Mouse (Mus musculus) forebrain, embryonic 13.5 days (tissue): ENCODE data around the gene Gm17490. TPM values are rescaled to one million over a fixed set of nuclear protein-coding genes. Genes with fewer than 3 reads are reported as not detected.

Experiments used
- ATAC-seq: fragments of 200-750 bp; cut with Nextera tagmentation; 2 replicates; pipeline ENCODE4 v1.8.0; 2017
- H3K27ac ChIP-seq: fragments of 300-500 bp; sonication (generic); 2 replicates; pipeline ENCODE4 v1.5.1; 2015; ENCODE audit warnings: inconsistent platforms, mild to moderate bottlenecking, moderate library complexity
- H3K27me3 ChIP-seq: fragments of 300-500 bp; sonication (generic); 2 replicates; pipeline ENCODE4 v1.6.1; 2015; ENCODE audit warnings: mild to moderate bottlenecking, inconsistent platforms
- H3K36me3 ChIP-seq: fragments of 300-500 bp; sonication (generic); 2 replicates; pipeline ENCODE4 v1.6.1; 2015; ENCODE audit warnings: mild to moderate bottlenecking, inconsistent platforms; ENCODE audit not compliant: poor library complexity, severe bottlenecking
- H3K4me1 ChIP-seq: fragments of 300-500 bp; sonication (generic); 2 replicates; pipeline ENCODE4 v1.6.1; 2015; ENCODE audit warnings: inconsistent platforms
- H3K4me2 ChIP-seq: fragments of 300-500 bp; sonication (generic); 2 replicates; pipeline ENCODE4 v1.6.1; 2015; ENCODE audit warnings: inconsistent platforms, mild to moderate bottlenecking, moderate library complexity
- H3K4me3 ChIP-seq: fragments of 300-500 bp; sonication (generic); 2 replicates; pipeline ENCODE4 v1.5.1; 2015; ENCODE audit warnings: mild to moderate bottlenecking, inconsistent platforms
- H3K9ac ChIP-seq: fragments of 300-500 bp; sonication (generic); 2 replicates; pipeline ENCODE4 v1.6.1; 2015; ENCODE audit warnings: mild to moderate bottlenecking, inconsistent platforms
- H3K9me3 ChIP-seq: fragments of 300-500 bp; sonication (generic); replicated peaks from 2 replicates; pipeline ENCODE4 v1.6.1; 2016; ENCODE audit warnings: inconsistent platforms
- WGBS: fragments of 180-500 bp; shearing (Covaris S2); methylation state at CpG from one replicate; pipeline ENCODE4 v1.1.7; 2015; 5-methylcytosine and 5-hydroxymethylcytosine counted together
- polyA plus RNA-seq: library from polyadenylated mRNA; unstranded; fragments of >200 nt; fragmentation: Nextera tagmentation; extraction: Ambion mirVana; gene quantifications from 2 replicates; pipeline ENCODE4 v1.2.1, GENCODE M21; 2015

Gm17490 gene
- not detected in 2 replicates for polyA plus RNA-seq

GRCm38 (mm10) chr2:11625890-11626289 lies at the start of gene Gm17490:
Gene Gm17490 (minus strand): TSS chr2:11626264.
- WGBS = 95% methylated on average over 5 of the region's 5 CpGs

GRCm38 (mm10) chr2:11672144-11672543 lies 46.1 kb upstream of the Gm17490 start:
- Histone ChIP-seq H3K4me2 (no peak overlapping the region), H3K9ac (no peak overlapping the region), H3K4me1 (no peaks in the 10 kb centered on the region), H3K9me3 (no peaks in the 10 kb centered on the region), H3K27ac (no peak overlapping the region), H3K36me3 (no peaks in the 10 kb centered on the region), H3K27me3 (no peaks in the 10 kb centered on the region), H3K4me3 (no peak overlapping the region)
- 16% methylated on average over 3 of the region's 3 CpGs for WGBS
- no peak for ATAC-seq

More at GRCm38 (mm10) chr2:11625890-11626289, at the start of gene Gm17490:
- Histone ChIP-seq H3K27me3 (no peaks in the 10 kb centered on the region), H3K4me1 (no peaks in the 10 kb centered on the region), H3K4me2 (no peak within 1 kb of the TSS), H3K27ac (no peak within 1 kb of the TSS), H3K9me3 (no peaks in the 10 kb centered on the region), H3K4me3 (no peak within 1 kb of the TSS), H3K36me3 (no peaks in the 10 kb centered on the region), H3K9ac (no peak within 1 kb of the TSS)
- ATAC-seq = no peak

DNA sequence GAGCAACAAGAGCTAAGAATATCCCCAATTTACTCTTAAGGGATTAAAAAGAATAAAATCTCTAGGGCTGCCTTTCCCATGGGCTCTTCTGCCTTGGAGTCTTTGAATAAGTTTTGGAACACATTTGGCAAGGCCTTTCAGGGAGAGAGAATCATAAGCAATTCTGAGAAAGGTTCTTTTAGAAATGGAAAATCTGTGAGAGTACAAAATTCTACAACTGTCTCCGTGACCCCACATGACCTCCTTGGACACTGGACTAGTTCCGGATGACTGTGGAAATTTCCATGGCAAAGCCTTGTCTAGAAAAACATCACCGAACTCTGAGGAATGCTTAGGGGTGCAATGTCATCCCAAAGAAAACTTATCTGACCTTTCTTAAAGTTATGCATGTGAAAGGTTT lies 39.3 kb upstream of the Gm17490 start:
- Histone ChIP-seq H3K4me2 (no peak overlapping the region), H3K9ac (no peak overlapping the region), H3K27me3 (no peaks in the 10 kb centered on the region), H3K4me1 (no peaks in the 10 kb centered on the region), H3K4me3 (no peak overlapping the region), H3K9me3 (no peaks in the 10 kb centered on the region), H3K27ac (no peak overlapping the region), H3K36me3 (no peaks in the 10 kb centered on the region)
- no peak for ATAC-seq
- 90% methylated on average over 3 of the region's 3 CpGs for WGBS

- Histone ChIP-seq H3K4me3 (no peak overlapping the region), H3K27me3 (no peaks in the 10 kb centered on the region), H3K9me3 (no peaks in the 10 kb centered on the region), H3K9ac (no peak overlapping the region), H3K36me3 (no peaks in the 10 kb centered on the region), H3K27ac (no peak overlapping the region), H3K4me2 (no peak overlapping the region), H3K4me1 (no peaks in the 10 kb centered on the region)
- no peak for ATAC-seq
- 90% methylated on average over 4 of the region's 4 CpGs for WGBS
Measured at GRCm38 (mm10) chr2:11664806-11665205, 38.7 kb upstream of the Gm17490 start.

GRCm38 (mm10) chr2:11664367-11664766 lies 38.3 kb upstream of the Gm17490 start:
- Histone ChIP-seq H3K4me1 (no peaks in the 10 kb centered on the region), H3K4me3 (0 out of 2 replicates have a peak overlapping the region, but pooled peaks have one; percentile 9), H3K27me3 (no peaks in the 10 kb centered on the region), H3K9ac (no peak overlapping the region), H3K27ac (no peak overlapping the region), H3K4me2 (peak overlapping the region; percentile 31), H3K9me3 (no peaks in the 10 kb centered on the region), H3K36me3 (no peaks in the 10 kb centered on the region)
- 55% methylated on average over 6 of the region's 6 CpGs for WGBS
- ATAC-seq = peak; percentile 61

- no peaks in the 10 kb centered on the region for H3K9me3 ChIP-seq
- no peak overlapping the region for H3K9ac ChIP-seq
- peak; percentile 90 for ATAC-seq
- H3K4me1 ChIP-seq = no peaks in the 10 kb centered on the region
- H3K27me3 ChIP-seq = no peaks in the 10 kb centered on the region
- no peak overlapping the region for H3K27ac ChIP-seq
- no peaks in the 10 kb centered on the region for H3K36me3 ChIP-seq
- peak overlapping the region; percentile 31 for H3K4me2 ChIP-seq
- 0 out of 2 replicates have a peak overlapping the region, but pooled peaks have one; percentile 9 for H3K4me3 ChIP-seq
- WGBS = 7% methylated on average over 10 of the region's 10 CpGs
Measured at GRCm38 (mm10) chr2:11663961-11664360, 37.9 kb upstream of the Gm17490 start.

GRCm38 (mm10) chr2:11662907-11663230 lies 36.8 kb upstream of the Gm17490 start:
- no peak overlapping the region for H3K27ac ChIP-seq
- no peak overlapping the region for H3K4me2 ChIP-seq
- no peaks in the 10 kb centered on the region for H3K36me3 ChIP-seq
- WGBS = 92% methylated on average over 1 of the region's 1 CpGs
- no peak for ATAC-seq
- no peaks in the 10 kb centered on the region for H3K27me3 ChIP-seq
- no peak overlapping the region for H3K4me3 ChIP-seq
- H3K9me3 ChIP-seq = no peaks in the 10 kb centered on the region
- no peak overlapping the region for H3K9ac ChIP-seq
- no peaks in the 10 kb centered on the region for H3K4me1 ChIP-seq

DNA sequence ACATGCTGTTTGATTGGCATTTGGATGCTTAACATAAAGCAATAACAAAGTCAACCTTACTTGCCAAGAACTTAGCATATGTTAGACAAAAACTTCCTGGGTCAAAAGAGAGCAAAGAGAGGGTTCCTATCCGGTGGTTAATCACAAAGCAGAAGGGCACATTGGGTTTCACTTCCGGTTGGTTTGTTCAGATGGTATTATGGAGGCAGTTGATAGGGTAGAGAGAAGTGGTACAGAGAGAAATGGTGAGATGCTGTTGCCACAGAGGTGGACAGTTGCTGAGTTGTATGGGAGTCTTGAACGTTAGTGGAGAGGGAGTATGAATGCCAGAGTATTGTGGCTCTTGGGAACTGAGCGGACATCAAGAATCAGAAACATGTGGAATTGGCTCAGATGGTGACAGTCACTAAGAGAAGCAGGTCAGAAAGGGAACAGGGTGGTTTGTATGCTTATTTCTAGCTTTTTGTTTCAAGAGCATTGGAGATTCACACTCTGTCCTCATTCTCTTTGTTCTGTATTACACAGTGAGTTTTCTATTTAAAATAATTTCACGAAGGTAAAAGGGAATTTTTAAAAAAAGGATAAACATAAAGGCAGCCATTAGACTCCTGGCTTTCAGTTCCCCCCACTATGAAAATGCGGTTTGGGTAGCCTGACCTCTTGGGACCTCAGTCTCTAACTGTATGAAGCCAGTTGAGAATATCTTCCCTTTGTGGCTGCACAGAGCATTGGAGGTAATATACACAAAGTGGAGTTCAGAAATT lies 36.3 kb upstream of the Gm17490 start:
- Histone ChIP-seq H3K4me2 (no peak overlapping the region), H3K9ac (no peak overlapping the region), H3K9me3 (no peaks in the 10 kb centered on the region), H3K27ac (no peak overlapping the region), H3K4me3 (no peak overlapping the region), H3K27me3 (no peaks in the 10 kb centered on the region), H3K4me1 (no peaks in the 10 kb centered on the region), H3K36me3 (no peaks in the 10 kb centered on the region)
- ATAC-seq = no peak
- 83% methylated on average over 6 of the region's 6 CpGs for WGBS

GRCm38 (mm10) chr2:11659263-11659662 lies 33.2 kb upstream of the Gm17490 start:
- Histone ChIP-seq H3K9me3 (no peaks in the 10 kb centered on the region), H3K27me3 (no peaks in the 10 kb centered on the region), H3K27ac (no peak overlapping the region), H3K4me2 (no peak overlapping the region), H3K36me3 (no peaks in the 10 kb centered on the region), H3K9ac (no peak overlapping the region), H3K4me3 (no peak overlapping the region), H3K4me1 (no peaks in the 10 kb centered on the region)
- 0 out of 2 replicates have a peak, but pooled peaks have one; percentile 30 for ATAC-seq
- WGBS = 40% methylated on average over 2 of the region's 2 CpGs

GRCm38 (mm10) chr2:11657581-11657980 lies 31.5 kb upstream of the Gm17490 start:
- no peaks in the 10 kb centered on the region for H3K36me3 ChIP-seq
- H3K27ac ChIP-seq = no peak overlapping the region
- H3K9ac ChIP-seq = no peak overlapping the region
- H3K27me3 ChIP-seq = no peaks in the 10 kb centered on the region
- H3K4me1 ChIP-seq = no peaks in the 10 kb centered on the region
- no peak overlapping the region for H3K4me2 ChIP-seq
- 94% methylated on average over 2 of the region's 2 CpGs for WGBS
- H3K9me3 ChIP-seq = no peaks in the 10 kb centered on the region
- H3K4me3 ChIP-seq = no peak overlapping the region
- no peak for ATAC-seq

GRCm38 (mm10) chr2:11654990-11655931 lies 29.2 kb upstream of the Gm17490 start:
- Histone ChIP-seq H3K27me3 (no peaks in the 10 kb centered on the region), H3K36me3 (no peaks in the 10 kb centered on the region), H3K4me3 (no peak overlapping the region), H3K27ac (no peak overlapping the region), H3K4me1 (no peaks in the 10 kb centered on the region), H3K4me2 (no peak overlapping the region), H3K9me3 (no peaks in the 10 kb centered on the region), H3K9ac (no peak overlapping the region)
- WGBS = 72% methylated on average over 9 of the region's 9 CpGs
- no peak for ATAC-seq

DNA sequence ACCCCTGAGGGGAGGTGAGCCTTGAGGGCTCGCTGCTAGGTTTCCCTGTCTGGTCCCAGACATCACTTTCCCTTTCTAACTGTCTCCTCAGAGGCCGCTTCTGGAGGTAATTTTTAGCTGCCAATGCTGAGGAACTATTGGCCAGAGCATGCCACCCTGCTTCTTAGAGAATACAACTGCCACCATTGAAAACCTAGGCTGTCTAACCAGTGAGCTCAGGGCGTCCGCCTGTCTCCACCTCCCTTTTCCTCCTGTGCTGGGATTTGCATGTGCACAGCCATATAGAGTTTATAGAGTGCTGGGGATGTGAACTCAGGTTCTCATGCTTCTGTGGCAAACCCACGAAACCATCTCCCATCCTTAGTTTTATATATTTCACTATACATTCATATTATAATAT lies 27.7 kb upstream of the Gm17490 start:
- H3K4me3 ChIP-seq = no peak overlapping the region
- WGBS = 75% methylated on average over 5 of the region's 5 CpGs
- H3K4me2 ChIP-seq = no peak overlapping the region
- H3K9ac ChIP-seq = no peak overlapping the region
- H3K27me3 ChIP-seq = no peaks in the 10 kb centered on the region
- H3K36me3 ChIP-seq = no peaks in the 10 kb centered on the region
- H3K9me3 ChIP-seq = no peaks in the 10 kb centered on the region
- H3K4me1 ChIP-seq = no peaks in the 10 kb centered on the region
- ATAC-seq = no peak
- H3K27ac ChIP-seq = no peak overlapping the region
